Mouse (Mus musculus) heart, postnatal 0 days (tissue): Measurements from ENCODE around the gene Sesn1.

Experiments used
- CTCF ChIP-seq: IDR thresholded peaks from 2 replicates; pipeline ENCODE4 v1.5.1; 2016; ENCODE audit warnings: antibody characterized with exemption, control low read depth, low read depth
- EP300 ChIP-seq: IDR thresholded peaks from 2 replicates; pipeline ENCODE4 v1.6.1; 2016; ENCODE audit warnings: antibody characterized with exemption, low read depth

- TF ChIP-seq CTCF (no peak), EP300 (peak; percentile 99)
Measured at GRCm38 (mm10) chr10:41889566-41889965, 79.8 kb downstream of the Sesn1 start.
